In genomic region chr9:103372271-103373010, GRCm38 (mm10) we compare ENCODE assay signal across 24 mouse cellular contexts. TPM values are rescaled to one million over a fixed set of nuclear protein-coding genes. Genes with fewer than 3 reads are reported as not detected.
A peak's percentile ranks its signal among the peaks of the same experiment; 100 is the strongest.
DNase-seq lines count a peak whose midpoint lies in the region; ATAC-seq and TF ChIP-seq lines count a peak whose summit lies in the region.
"Had no signal": no experiment of that assay in that cellular context is flagged by ENCODE, and none has a peak within 500 bp of the region (broad histone marks: within the 10 kb centered on the region; RNA-seq: fewer than 3 reads in every experiment).

No protein-coding gene starts in this region.

- 51% methylated on average over 5 of the region's 5 CpGs for WGBS in stomach, postnatal 0 days

- H3K4me2 ChIP-seq in stomach, postnatal 0 days (replicated peaks; ENCODE audit: low read depth) = no peak overlapping the region
- H3K4me2 ChIP-seq: forebrain, embryonic 13.5 days; heart, embryonic 12.5 days; hindbrain, embryonic 14.5 days; intestine, embryonic 15.5 days; limb, embryonic 13.5 days; liver, embryonic 13.5 days; lung, embryonic 14.5 days; midbrain, embryonic 11.5 days; neural tube, embryonic 12.5 days had no signal

- POLR2A ChIA-PET in Patski (lab: Charles Lee) = interaction anchor here (0.7 kb wide), 1 partner anchor 20 kb away, joined by 7 read pairs; no protein-coding TSS in a partner anchor

- H3K9ac ChIP-seq in stomach, postnatal 0 days (ENCODE audit: low read length) = no peak overlapping the region
- H3K9ac ChIP-seq: forebrain, embryonic 13.5 days; heart, embryonic 12.5 days; hindbrain, embryonic 14.5 days; intestine, embryonic 15.5 days; limb, embryonic 13.5 days; liver, embryonic 13.5 days; lung, embryonic 14.5 days; neural tube, embryonic 12.5 days had no signal

- no peaks in the 10 kb centered on the region for H3K9me3 ChIP-seq in stomach, postnatal 0 days (ENCODE audit: control insufficient read depth, low read length)
- H3K9me3 ChIP-seq: embryonic facial prominence, embryonic 10.5 days; forebrain, embryonic 13.5 days; heart, embryonic 12.5 days; intestine, embryonic 15.5 days; limb, embryonic 13.5 days; liver, embryonic 13.5 days; neural tube, embryonic 12.5 days had no signal

- ATAC-seq in Patski = peak; percentile 42
- ATAC-seq in stomach, postnatal 0 days (ENCODE audit: low FRiP score, low TSS enrichment) = peak; percentile 33; the same call in 1 of the 2 replicates
- ATAC-seq: forebrain, embryonic 13.5 days; intestine, embryonic 15.5 days had no signal

- DNase-seq in adrenal gland, postnatal 36 days = peak; percentile 37 to 43
- no peak for DNase-seq in adrenal gland, postnatal 25 days
- DNase-seq in urinary bladder, postnatal 14 days (ENCODE audit: low spot score) = peak; percentile 45
- DNase-seq in urinary bladder, postnatal 4 days (ENCODE audit: low spot score in 2 of 2) = no peak
- DNase-seq in Patski (ENCODE audit: low read depth, low spot score) = no peak
- DNase-seq in stomach, postnatal 0 days (ENCODE audit: low spot score) = no peak
- no peak for DNase-seq in lung, postnatal 10 days
- no peak for DNase-seq in left cerebral cortex, adult 2 months (ENCODE audit: extremely low spot score in 1 of 2, low spot score in 2 of 2)
- DNase-seq: cerebellum, adult 8-10 months; heart, postnatal 36 days; kidney, postnatal 4 days; layer of hippocampus, adult 9-11 months; liver, embryonic 13.5 days; lung, embryonic 14.5 days; right cerebral cortex, adult 18-20 months had no signal

- no peaks in the 10 kb centered on the region for H3K4me1 ChIP-seq in stomach, postnatal 0 days (replicated peaks; ENCODE audit: control insufficient read depth, insufficient read depth)
- H3K4me1 ChIP-seq: intestine, embryonic 15.5 days had no signal

- no peak for TF ChIP-seq CTCF in Patski (IDR thresholded peaks at IDR 0.05)
- no peak for TF ChIP-seq CTCF in stomach, postnatal 0 days (IDR thresholded peaks at IDR 0.05; ENCODE audit: low read depth)
- TF ChIP-seq CTCF in left cerebral cortex, adult 2 months (IDR thresholded peaks at IDR 0.05) = no peak

- H3K27ac ChIP-seq in stomach, postnatal 0 days (replicated peaks) = 0 out of 2 replicates have a peak overlapping the region, but pooled peaks have one; percentile 18
- H3K27ac ChIP-seq in left cerebral cortex, adult 2 months = no peak overlapping the region
- H3K27ac ChIP-seq: embryonic facial prominence, embryonic 10.5 days; forebrain, embryonic 13.5 days; hindbrain, embryonic 14.5 days; intestine, embryonic 15.5 days; limb, embryonic 13.5 days; liver, embryonic 13.5 days; macrophage; neural tube, embryonic 12.5 days had no signal

- intact Hi-C loops in left cerebral cortex, adult 2 months (cut with DNase I) = no loop called here

- H3K4me3 ChIP-seq in stomach, postnatal 0 days (ENCODE audit: low read depth, low read length) = no peak overlapping the region
- H3K4me3 ChIP-seq in left cerebral cortex, adult 2 months = no peak overlapping the region
- H3K4me3 ChIP-seq: embryonic facial prominence, embryonic 10.5 days; forebrain, embryonic 13.5 days; heart, embryonic 12.5 days; intestine, embryonic 15.5 days; limb, embryonic 13.5 days; liver, embryonic 13.5 days; neural tube, embryonic 12.5 days had no signal

- in situ Hi-C loops in Patski (cut with MboI; ENCODE audit: low pct_unique_long_range_greater_than_20kb) = loop anchor here (5.0 to 25.0 kb wide), 2 partner anchors 70 to 640 kb away; partner anchors contain the start of gene Nphp3

- 0 out of 2 replicates have a peak, but pooled peaks cover 2% of the 10 kb centered on the region for H3K36me3 ChIP-seq in stomach, postnatal 0 days (ENCODE audit: control insufficient read depth, insufficient read depth, low read length)
- H3K36me3 ChIP-seq: heart, embryonic 12.5 days; intestine, embryonic 15.5 days; liver, embryonic 13.5 days; neural tube, embryonic 12.5 days had no signal

- no peaks in the 10 kb centered on the region for H3K27me3 ChIP-seq in Patski
- H3K27me3 ChIP-seq in stomach, postnatal 0 days (ENCODE audit: control insufficient read depth, insufficient read depth, low read length) = no peaks in the 10 kb centered on the region
- H3K27me3 ChIP-seq: forebrain, embryonic 13.5 days; heart, embryonic 12.5 days; intestine, embryonic 15.5 days; limb, embryonic 13.5 days; liver, embryonic 13.5 days; neural tube, embryonic 12.5 days had no signal

- CTCF ChIA-PET in Patski (lab: Charles Lee) = no interaction called here

- TF ChIP-seq EP300 in stomach, postnatal 0 days (optimal IDR thresholded peaks at IDR 0.05) = no peak

RNA-seq across cellular contexts. Expression of gene Cdv3, which starts 6.8 kb away (rescaled TPM):
- 100 to 1,000 TPM; 163 to 232 TPM for total RNA-seq in adrenal gland, postnatal 36 days (2021)
- total RNA-seq in adrenal gland, postnatal 25 days (2021) = 193 and 227 TPM in 2 replicates
- 102 TPM for polyA plus RNA-seq in Patski (2021)
- 47.7 and 50.0 TPM in 2 replicates for polyA plus RNA-seq in stomach, postnatal 0 days (2015; fragmentation: Nextera tagmentation; extraction: Ambion mirVana)
- 10 to 100 TPM; 74.1 to 79.7 TPM for total RNA-seq in left cerebral cortex, adult 2 months (2021)

Comparison
In these comparisons a context has a peak if more than half of its experiments do, and no peak if none do; other contexts are left out.
1. DNase-seq: peak in adrenal gland, postnatal 36 days (2 of 2) and urinary bladder, postnatal 14 days (single experiment); none in adrenal gland, postnatal 25 days (single experiment), urinary bladder, postnatal 4 days (0 of 2), Patski (single experiment), stomach, postnatal 0 days (single experiment), lung, postnatal 10 days (single experiment) and left cerebral cortex, adult 2 months (0 of 2).